Mouse (Mus musculus) midbrain, embryonic 10.5 days (tissue): ENCODE results near the gene Gm49361. TPM values are rescaled to one million over a fixed set of nuclear protein-coding genes. Genes with fewer than 3 reads are reported as not detected.
"Not testable (repeated sequence)": the region's sequence is repeated elsewhere in the genome, so short reads cannot be mapped to it uniquely, and the experiment has no call there.

Experiments
- DNase-seq: peaks from one replicate; pipeline ENCODE4 v3.0.0-alpha.2; 2017; ENCODE audit warnings: low spot score
- H3K27ac ChIP-seq: fragments of 300-500 bp; sonication (generic); replicated peaks from 2 replicates; pipeline ENCODE4 v1.5.1; 2016; ENCODE audit warnings: mild to moderate bottlenecking
- H3K27me3 ChIP-seq: fragments of 300-500 bp; sonication (generic); 2 replicates; pipeline ENCODE4 v1.6.1; 2016; ENCODE audit warnings: low read depth, mild to moderate bottlenecking; ENCODE audit not compliant: poor library complexity, severe bottlenecking
- H3K36me3 ChIP-seq: fragments of 300-500 bp; sonication (generic); 2 replicates; pipeline ENCODE4 v1.6.1; 2016; ENCODE audit warnings: mild to moderate bottlenecking, moderate library complexity
- H3K4me1 ChIP-seq: fragments of 300-500 bp; sonication (generic); 2 replicates; pipeline ENCODE4 v1.6.1; 2016
- H3K4me3 ChIP-seq: fragments of 300-500 bp; sonication (generic); 2 replicates; pipeline ENCODE4 v1.5.1; 2016; ENCODE audit warnings: mild to moderate bottlenecking, moderate library complexity
- H3K9me3 ChIP-seq: fragments of 300-500 bp; sonication (generic); replicated peaks from 2 replicates; pipeline ENCODE4 v1.6.1; 2016; ENCODE audit warnings: mild to moderate bottlenecking
- WGBS: fragments of 180-500 bp; shearing (Covaris S2); methylation state at CpG from one replicate; pipeline ENCODE4 v1.1.7; 2016; 5-methylcytosine and 5-hydroxymethylcytosine counted together
- polyA plus RNA-seq: library from polyadenylated mRNA; unstranded; fragments of >200 nt; fragmentation: Nextera tagmentation; extraction: Ambion mirVana; gene quantifications from 2 replicates; pipeline ENCODE4 v1.2.1, GENCODE M21; 2016

Gm49361 gene
- polyA plus RNA-seq, 1 experiment from 2014 or later: not detected

- Histone ChIP-seq H3K9me3 (no peaks in the 10 kb centered on the region), H3K27me3 (no peaks in the 10 kb centered on the region), H3K4me3 (no peak overlapping the region), H3K27ac (no peak overlapping the region), H3K36me3 (peaks cover 88% of the 10 kb centered on the region), H3K4me1 (no peaks in the 10 kb centered on the region)
- WGBS: 95% methylated on average over 15 of the region's 15 CpGs
- no peak for DNase-seq
Observed at GRCm38 (mm10) chr14:57696066-57696465, 49.8 kb downstream of the Gm49361 start.

GRCm38 (mm10) chr14:57695550-57695949, 50.4 kb downstream of the Gm49361 start:
- Histone ChIP-seq H3K4me1 (no peaks in the 10 kb centered on the region), H3K4me3 (no peak overlapping the region), H3K36me3 (peaks cover 91% of the 10 kb centered on the region), H3K27me3 (no peaks in the 10 kb centered on the region), H3K9me3 (no peaks in the 10 kb centered on the region), H3K27ac (no peak overlapping the region)
- WGBS: 87% methylated on average over 8 of the region's 8 CpGs
- no peak for DNase-seq

- no peaks in the 10 kb centered on the region for H3K27me3 ChIP-seq
- H3K36me3 ChIP-seq: peaks cover 89% of the 10 kb centered on the region
- no peaks in the 10 kb centered on the region for H3K4me1 ChIP-seq
- no peak for DNase-seq
- H3K27ac ChIP-seq: no peak overlapping the region
- H3K9me3 ChIP-seq: no peaks in the 10 kb centered on the region
- WGBS: 90% methylated on average over 16 of the region's 16 CpGs
- no peak overlapping the region for H3K4me3 ChIP-seq
Observed at GRCm38 (mm10) chr14:57694246-57694645, 51.7 kb downstream of the Gm49361 start.

- 88% methylated on average over 17 of the region's 17 CpGs for WGBS
Observed at GRCm38 (mm10) chr14:57692517-57693130, 53.3 kb downstream of the Gm49361 start.

GRCm38 (mm10) chr14:57691316-57691715, 54.6 kb downstream of the Gm49361 start:
- Histone ChIP-seq H3K36me3 (peaks cover 67% of the 10 kb centered on the region), H3K4me1 (no peaks in the 10 kb centered on the region), H3K27me3 (no peaks in the 10 kb centered on the region), H3K27ac (no peak overlapping the region), H3K9me3 (no peaks in the 10 kb centered on the region), H3K4me3 (no peak overlapping the region)
- 97% methylated on average over 24 of the region's 24 CpGs for WGBS
- DNase-seq: no peak

More at GRCm38 (mm10) chr14:57692517-57693130, 53.3 kb downstream of the Gm49361 start:
- no peak for DNase-seq
- Histone ChIP-seq H3K4me1 (no peaks in the 10 kb centered on the region), H3K9me3 (no peaks in the 10 kb centered on the region), H3K36me3 (peaks cover 80% of the 10 kb centered on the region), H3K4me3 (no peak overlapping the region), H3K27me3 (no peaks in the 10 kb centered on the region), H3K27ac (no peak overlapping the region)

GRCm38 (mm10) chr14:57690681-57691080, 55.2 kb downstream of the Gm49361 start:
- 93% methylated on average over 8 of the region's 8 CpGs for WGBS
- Histone ChIP-seq H3K9me3 (no peaks in the 10 kb centered on the region), H3K27ac (no peak overlapping the region), H3K4me3 (no peak overlapping the region), H3K4me1 (no peaks in the 10 kb centered on the region), H3K36me3 (peaks cover 60% of the 10 kb centered on the region), H3K27me3 (no peaks in the 10 kb centered on the region)
- no peak for DNase-seq

- DNase-seq, H3K27me3 ChIP-seq, H3K27ac ChIP-seq, H3K4me1 ChIP-seq, H3K4me3 ChIP-seq, H3K9me3 ChIP-seq: not testable (repeated sequence)
- WGBS: 94% methylated on average over 7 of the region's 7 CpGs
- peaks cover 37% of the 10 kb centered on the region for H3K36me3 ChIP-seq
Observed at GRCm38 (mm10) chr14:57688066-57688465, 57.8 kb downstream of the Gm49361 start.

GRCm38 (mm10) chr14:57687441-57687840, 58.5 kb downstream of the Gm49361 start:
- H3K9me3 ChIP-seq: no peaks in the 10 kb centered on the region
- H3K27me3 ChIP-seq: no peaks in the 10 kb centered on the region
- H3K4me3 ChIP-seq: no peak overlapping the region
- no peak overlapping the region for H3K27ac ChIP-seq
- H3K36me3 ChIP-seq: peaks cover 31% of the 10 kb centered on the region
- WGBS: 86% methylated on average over 5 of the region's 5 CpGs
- H3K4me1 ChIP-seq: no peaks in the 10 kb centered on the region
- DNase-seq: no peak

GRCm38 (mm10) chr14:57686647-57687046, 59.3 kb downstream of the Gm49361 start:
- H3K4me3 ChIP-seq: no peak overlapping the region
- no peaks in the 10 kb centered on the region for H3K9me3 ChIP-seq
- no peak for DNase-seq
- H3K36me3 ChIP-seq: peaks cover 26% of the 10 kb centered on the region
- no peaks in the 10 kb centered on the region for H3K27me3 ChIP-seq
- H3K4me1 ChIP-seq: no peaks in the 10 kb centered on the region
- H3K27ac ChIP-seq: no peak overlapping the region
- 87% methylated on average over 6 of the region's 6 CpGs for WGBS

- no peak overlapping the region for H3K27ac ChIP-seq
- no peak overlapping the region for H3K4me3 ChIP-seq
- 11% methylated on average over 1 of the region's 1 CpGs for WGBS
- no peaks in the 10 kb centered on the region for H3K27me3 ChIP-seq
- peak; percentile 49 for DNase-seq
- no peaks in the 10 kb centered on the region for H3K9me3 ChIP-seq
- no peaks in the 10 kb centered on the region for H3K4me1 ChIP-seq
- H3K36me3 ChIP-seq: peaks cover 7% of the 10 kb centered on the region
Observed at GRCm38 (mm10) chr14:57684579-57684978, 61.3 kb downstream of the Gm49361 start.

GRCm38 (mm10) chr14:57682751-57683150, 63.2 kb downstream of the Gm49361 start:
- no peak for DNase-seq
- WGBS: 75% methylated on average over 4 of the region's 4 CpGs

GRCm38 (mm10) chr14:57679958-57680535, 65.9 kb downstream of the Gm49361 start:
- no peaks in the 10 kb centered on the region for H3K27me3 ChIP-seq
- 48% methylated on average over 5 of the region's 5 CpGs for WGBS
- DNase-seq: peak; percentile 83

More at GRCm38 (mm10) chr14:57682751-57683150, 63.2 kb downstream of the Gm49361 start:
- Histone ChIP-seq H3K36me3 (no peaks in the 10 kb centered on the region), H3K27me3 (no peaks in the 10 kb centered on the region), H3K9me3 (no peaks in the 10 kb centered on the region), H3K4me3 (no peak overlapping the region), H3K4me1 (no peaks in the 10 kb centered on the region), H3K27ac (no peak overlapping the region)

GRCm38 (mm10) chr14:57679523-57679922, 66.4 kb downstream of the Gm49361 start:
- DNase-seq: no peak
- H3K4me3 ChIP-seq: no peak overlapping the region
- WGBS: 42% methylated on average over 1 of the region's 1 CpGs
- H3K27me3 ChIP-seq: no peaks in the 10 kb centered on the region
- H3K9me3 ChIP-seq: no peaks in the 10 kb centered on the region
- no peak overlapping the region for H3K27ac ChIP-seq
- H3K4me1 ChIP-seq: peaks cover 3% of the 10 kb centered on the region; the same call in 1 of the 2 replicates
- no peaks in the 10 kb centered on the region for H3K36me3 ChIP-seq

More at GRCm38 (mm10) chr14:57679958-57680535, 65.9 kb downstream of the Gm49361 start:
- Histone ChIP-seq H3K9me3 (no peaks in the 10 kb centered on the region), H3K27ac (no peak overlapping the region), H3K4me3 (no peak overlapping the region), H3K4me1 (peaks cover 3% of the 10 kb centered on the region; the same call in 1 of the 2 replicates), H3K36me3 (no peaks in the 10 kb centered on the region)
